Mouse (Mus musculus) cerebellum, adult 9-11 months (tissue): Measurements from ENCODE around the gene Abhd12b.
"Not testable (repeated sequence)": the region's sequence is repeated elsewhere in the genome, so short reads cannot be mapped to it uniquely, and the experiment has no call there.

Source experiments
- DNase-seq: peaks from one replicate; pipeline ENCODE4 v3.0.0; 2022

The Abhd12b gene

DNA sequence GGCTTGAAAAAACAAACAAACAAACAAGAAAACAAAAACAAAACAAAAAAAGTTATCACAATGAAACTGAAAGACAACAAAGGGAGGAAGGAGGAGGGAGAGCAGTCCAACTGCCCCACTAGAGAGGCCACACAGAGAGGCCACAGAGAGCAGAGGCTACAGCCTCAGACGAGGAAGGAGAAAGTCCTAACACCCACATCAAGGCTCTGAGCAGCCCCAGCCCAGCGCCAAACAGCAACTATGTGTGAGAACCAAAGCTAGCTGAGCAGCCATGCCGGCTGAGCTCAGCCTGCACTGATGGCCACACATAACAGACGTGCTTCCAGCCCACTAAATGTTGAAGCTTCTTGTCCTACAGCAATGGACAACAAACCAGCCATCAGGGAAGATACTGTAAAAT lies 14.1 kb upstream of the Abhd12b start:
- DNase-seq, result no peak

DNA sequence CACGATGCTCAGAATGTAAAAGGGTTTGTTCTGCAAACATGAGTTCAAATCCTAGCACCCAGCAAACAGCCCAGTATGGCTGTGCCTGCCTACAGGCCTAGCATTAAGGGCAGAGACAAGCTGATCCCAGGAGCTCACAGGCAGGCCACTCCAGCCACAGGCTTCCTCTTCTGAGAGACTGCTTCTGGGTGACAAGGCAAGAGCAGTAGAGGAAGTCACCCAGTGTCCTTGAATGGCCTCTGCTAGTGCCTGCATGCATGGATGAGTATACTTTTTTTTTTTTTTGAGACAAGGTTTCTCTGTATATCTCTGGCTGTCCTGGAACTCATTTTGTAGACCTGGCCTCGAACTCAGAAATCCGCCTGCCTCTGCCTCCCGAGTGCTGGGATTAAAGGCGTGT lies 13.4 kb upstream of the Abhd12b start:
- DNase-seq, result no peak

DNA sequence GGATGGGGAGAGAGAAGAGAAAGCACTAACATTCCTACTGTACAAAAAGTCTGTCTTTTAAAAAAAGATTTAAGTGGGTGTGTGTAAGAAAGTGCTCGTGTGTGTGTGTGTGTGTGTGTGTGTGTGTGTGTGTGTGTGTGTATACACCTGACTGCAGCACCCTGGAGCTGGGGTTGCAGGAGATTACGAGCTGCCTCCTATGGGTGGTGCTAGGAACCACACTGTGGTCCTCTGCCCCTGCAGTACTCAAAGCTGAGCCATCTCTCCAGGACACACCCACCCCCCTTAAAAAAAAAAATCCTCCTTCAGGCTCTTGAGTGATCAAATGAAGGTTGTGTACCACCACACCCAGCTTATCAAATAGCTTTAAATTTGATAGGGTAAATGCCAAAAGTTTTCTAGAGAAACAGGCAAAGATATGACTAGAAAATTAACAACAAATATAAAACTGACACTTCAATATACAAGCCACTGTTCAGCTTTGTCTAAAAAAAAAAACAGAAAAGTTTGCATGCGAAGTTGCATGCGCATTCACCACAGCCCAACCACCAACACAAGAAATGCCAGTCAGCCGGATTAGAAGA lies 12.9 kb upstream of the Abhd12b start:
- DNase-seq, result no peak

DNA sequence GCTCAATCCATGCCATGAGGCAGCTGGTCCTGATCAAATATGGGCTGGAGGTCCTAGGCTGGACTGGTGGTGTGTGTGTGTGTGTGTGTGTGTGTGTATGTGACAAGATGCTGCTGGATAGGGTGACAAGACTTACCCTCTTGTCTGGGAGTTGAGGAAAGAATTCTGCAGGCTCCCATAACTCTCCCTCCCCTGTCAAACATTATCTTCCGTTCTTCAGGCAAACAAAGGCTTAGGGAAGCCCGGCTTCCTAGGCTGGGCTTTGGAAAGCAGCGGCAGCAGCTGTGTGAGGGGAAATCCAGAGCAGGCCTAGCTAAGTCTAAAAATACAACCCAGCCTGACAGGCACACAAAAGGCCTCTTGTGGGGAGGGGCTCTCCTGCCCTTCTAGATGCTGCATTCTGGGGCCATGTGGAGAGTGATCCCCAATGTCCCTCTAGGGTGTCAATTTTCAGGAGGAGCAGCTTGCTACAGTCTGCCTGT lies 9.8 kb upstream of the Abhd12b start:
- not testable (repeated sequence) for DNase-seq

DNA sequence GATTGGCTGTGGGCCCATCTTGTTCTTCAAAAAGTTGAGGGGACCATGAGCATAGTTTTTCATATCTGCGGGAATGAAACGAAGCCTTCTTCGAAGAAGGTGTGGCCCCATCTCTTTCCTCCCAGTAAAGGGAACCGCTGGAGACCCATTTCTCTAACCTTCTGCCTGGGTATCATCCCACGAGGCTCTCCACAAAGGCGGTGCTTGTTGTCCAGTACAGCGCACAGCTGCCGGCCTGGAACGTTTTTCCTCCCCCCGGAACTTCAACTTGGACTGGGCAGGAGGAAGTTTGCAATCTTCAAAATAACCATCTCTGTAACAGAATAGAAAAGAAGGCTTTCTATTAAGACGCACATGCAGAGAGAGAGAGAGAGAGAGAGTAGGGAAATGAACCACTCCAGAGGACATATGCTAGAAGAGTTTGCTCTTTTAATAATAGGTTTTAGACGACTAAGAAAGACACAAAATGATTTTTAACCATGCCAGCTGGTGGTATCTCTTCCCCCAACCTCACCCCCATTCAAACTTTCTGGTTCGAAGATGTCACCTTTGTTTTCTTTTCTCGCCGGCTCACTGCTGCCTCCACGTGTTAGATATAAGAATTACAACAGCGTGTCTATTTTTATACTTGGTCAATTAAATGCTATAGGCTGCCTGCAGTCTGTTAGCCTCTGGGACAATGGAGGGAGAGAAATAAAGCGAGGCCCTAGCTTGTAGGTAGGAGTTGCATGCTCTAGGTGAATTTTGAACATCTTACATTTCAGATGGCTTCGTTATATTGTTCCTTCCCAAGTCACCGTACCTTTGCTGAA lies 9.1 kb upstream of the Abhd12b start:
- peak; percentile 35 for DNase-seq

DNA sequence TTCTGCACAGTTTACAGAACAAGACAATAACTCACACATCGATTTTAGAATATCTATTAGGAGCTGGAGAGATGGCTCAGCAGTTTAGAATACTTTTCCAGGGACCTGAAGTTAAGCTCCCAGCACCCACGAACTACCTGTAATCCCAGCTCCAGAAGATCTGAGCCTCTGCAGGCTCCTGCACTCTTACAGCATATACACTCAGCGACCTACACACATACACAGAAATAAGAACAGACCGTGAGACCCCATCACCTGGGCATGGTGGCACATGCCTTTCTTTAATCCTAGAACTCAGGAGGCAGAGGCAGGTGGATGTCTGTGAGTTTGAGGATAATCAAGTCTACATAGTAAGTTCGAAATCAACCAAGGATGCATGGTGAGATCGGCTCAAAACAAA lies 8.4 kb upstream of the Abhd12b start:
- no peak for DNase-seq

DNA sequence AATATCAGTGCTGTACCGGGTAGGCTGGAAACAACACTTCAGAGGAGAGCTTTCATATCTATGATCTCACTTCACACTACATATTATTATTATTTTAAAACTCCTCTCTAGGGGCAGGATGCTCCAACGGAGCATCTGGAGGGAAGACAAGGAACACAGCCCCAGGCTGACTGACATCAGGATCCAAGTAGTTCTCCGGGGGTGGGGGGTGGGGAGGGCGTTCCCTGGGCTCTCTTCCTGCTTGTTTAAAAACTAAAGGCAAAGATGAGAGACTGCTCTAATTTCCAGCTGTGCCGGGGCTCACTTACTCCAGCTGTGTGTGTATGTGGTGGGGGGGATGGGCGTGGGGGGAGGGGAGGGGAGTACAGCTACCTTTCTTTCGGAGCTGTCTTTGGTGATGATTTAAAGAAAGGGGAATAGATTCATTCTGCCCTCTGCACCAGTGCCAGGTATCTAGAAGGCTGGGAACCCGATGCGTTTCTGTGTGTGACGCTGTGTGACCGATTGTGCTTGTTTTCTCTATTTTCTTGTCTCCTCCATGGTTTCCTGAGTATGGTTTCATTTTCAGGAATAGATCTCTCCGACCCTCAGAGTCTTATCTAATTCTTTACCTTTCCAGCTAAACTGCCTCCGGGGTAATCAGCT lies 5.8 kb upstream of the Abhd12b start:
- DNase-seq, result no peak

DNA sequence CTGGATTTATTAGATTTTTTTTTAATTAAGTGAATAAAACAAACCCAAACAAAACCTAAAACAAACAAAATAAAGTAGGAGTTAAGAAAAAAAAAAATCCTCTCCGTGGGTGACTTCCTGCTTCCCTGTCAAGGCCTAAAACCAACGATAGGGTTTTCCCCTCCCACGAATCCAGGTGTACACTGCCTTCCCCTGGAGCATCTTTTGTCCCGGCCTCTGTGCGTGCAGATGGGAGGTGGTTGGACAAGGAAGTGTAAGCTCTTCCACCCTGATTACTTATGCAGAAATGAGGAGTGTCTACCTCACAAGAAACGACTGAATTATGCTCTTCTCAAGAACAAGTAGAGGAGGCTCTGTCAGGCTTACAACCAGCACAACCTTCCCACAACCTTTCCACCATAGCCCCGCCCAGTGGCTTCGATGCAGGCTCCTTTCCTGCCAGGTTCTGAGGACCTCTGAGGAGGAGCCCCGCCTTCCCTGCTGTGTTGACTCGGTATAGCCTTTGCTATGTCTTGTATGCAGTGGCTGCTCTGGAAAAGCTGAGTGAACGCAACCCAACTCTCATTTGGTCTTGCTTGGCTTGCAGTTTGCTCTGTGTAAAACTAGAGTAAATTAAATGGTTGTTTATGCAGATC lies 5.2 kb upstream of the Abhd12b start:
- DNase-seq, result no peak

DNA sequence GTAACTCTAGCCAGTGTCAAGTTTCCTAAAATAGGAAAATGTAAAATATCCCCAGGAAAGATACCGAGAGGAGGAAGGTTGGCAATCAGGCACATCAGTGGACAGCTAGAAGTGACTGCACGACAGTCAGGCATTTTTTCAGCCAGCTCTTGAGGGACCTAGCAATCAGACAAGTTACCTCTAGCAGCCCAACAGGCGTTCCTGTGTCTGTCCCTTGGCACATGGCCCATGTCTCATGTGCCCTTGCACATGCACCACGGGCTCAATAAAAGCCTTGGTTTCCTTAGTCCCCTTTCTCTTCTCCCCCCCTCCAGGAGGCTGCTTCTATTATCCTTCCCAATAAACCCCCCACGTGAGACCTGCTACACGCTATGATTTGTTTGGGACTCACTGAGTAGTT lies 2.3 kb downstream of the Abhd12b start:
- DNase-seq, result no peak

DNA sequence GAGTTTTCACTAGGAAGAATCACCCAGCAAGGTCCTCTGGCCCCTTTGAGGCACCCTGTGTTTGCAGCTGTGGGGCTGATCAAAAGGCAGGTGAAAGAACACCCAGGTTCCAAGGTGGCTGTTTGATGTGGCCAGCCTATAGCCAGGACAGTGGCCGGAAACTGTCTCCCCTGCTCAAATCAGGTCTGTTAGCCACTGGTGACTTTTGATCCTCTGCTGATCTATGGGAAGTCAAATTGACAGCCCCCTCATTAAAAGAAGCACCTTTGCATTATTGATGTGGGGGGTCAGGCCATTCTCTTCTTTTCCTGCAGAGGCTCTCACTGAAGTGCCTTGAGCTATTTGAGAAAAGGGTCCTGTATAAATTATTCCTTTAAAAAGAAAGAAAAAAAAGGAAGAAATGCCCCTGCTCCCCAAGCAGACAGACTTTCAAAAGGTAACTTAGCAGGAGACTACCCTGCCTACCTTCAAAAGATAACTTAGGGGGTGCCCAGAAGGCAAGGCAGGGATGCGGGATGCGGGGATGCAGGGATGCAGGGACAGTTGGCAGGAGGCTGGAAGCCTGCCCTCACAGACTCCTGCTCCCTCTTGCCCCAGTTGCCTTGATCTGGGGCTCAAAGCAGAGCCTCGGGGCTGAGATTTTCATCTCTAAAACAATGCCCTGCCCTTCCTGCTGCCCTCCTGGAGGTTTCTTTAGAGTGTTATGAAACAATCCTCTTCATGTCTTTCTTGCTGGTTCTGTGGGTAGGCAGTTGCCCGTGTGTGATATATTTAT lies 3.5 kb downstream of the Abhd12b start:
- DNase-seq, result no peak

DNA sequence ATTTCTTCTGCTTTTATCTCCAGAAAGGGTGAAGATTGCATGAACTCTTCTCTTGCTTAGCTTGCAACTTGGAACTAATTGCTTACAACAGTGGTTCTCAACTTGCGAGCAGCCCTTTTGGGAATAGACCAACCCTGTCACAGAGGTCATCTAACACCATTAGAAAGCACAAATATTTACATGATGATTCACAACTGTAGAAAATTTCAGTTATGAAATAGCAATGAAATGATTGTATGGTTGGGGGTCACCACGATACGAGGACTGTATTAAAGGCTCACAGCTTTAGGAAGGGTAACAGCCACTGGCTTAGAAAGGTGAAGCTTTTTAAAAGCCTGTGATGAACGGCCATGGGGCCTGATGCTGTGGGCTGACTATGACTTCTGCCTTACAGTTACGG lies 7.1 kb downstream of the Abhd12b start:
- no peak for DNase-seq

DNA sequence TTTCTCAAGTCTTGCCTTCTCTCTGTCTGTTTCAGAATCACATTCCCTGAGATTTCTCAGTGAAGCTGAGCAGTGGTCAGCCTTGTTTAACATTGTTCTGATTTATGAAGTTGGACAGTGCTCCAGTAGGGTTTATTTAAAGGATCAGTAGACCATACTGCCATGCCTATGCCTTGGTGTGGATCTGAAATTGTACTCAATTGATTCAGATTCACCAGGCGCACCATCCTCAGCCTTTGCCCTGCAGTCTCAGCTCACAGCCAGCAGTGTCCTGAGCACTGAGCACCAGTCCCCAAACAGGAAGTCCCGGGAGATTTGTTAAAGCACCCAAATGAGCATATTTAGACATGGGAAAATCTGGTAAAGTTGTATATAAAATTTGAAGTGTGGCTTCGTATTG lies 10.8 kb downstream of the Abhd12b start:
- DNase-seq, result no peak

DNA sequence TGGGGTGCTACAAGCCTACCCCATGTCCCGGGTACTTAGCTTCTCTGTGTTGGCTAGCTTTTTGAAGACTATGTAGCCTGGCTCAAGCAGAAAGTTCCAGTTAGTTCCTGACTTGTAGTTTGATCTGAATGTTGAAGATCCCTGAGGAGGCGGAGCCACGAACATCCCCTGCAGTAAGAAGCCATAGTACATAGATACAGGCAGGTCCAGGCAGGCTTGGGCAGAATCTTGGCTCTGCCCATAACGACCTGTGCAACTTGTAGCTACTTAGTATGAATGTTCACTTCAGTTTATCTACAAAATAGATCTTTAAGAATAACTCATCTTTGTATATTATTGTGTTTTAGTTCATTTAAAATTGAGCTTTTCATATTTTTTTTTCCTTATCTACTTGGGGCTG lies 14.0 kb downstream of the Abhd12b start:
- no peak for DNase-seq

DNA sequence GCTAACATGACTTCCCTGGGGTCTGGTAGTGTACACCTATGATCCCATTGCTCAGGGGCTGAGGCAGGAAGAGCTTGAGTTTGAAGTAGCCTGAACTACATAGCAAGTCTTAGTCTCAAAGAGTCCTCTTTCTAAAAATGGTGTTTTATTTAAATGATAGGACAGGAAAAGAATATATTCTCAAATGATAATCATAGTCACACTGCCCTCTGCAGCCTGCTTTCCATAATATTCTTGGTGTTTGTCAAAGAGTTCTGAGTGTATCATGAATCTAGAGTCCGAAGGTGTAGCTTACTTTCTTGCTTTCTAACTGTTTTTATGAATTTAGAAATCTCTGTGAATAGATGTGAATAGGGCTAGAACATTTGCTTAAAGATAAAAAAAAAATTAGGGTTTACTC lies 16.0 kb downstream of the Abhd12b start:
- no peak for DNase-seq

DNA sequence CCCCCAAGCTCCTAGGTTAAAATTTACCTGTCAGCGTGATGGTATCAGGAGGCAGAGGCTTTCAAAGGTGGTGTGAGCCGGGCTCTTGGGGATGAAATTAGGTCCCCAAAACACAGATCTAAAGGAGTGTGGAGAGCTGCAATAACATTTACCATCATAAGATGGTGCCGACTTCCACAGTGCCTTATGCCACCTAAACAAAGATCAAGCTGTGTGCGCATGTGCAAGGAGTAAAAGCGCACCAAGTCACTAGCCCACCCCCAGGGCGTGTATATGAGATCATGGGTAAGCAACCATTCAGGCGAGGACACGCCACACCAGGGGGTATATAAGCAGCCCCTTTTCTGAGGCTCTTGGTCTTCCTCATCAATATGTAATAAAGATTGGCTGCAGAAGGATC lies 29.6 kb downstream of the Abhd12b start:
- peak; percentile 18 for DNase-seq

DNA sequence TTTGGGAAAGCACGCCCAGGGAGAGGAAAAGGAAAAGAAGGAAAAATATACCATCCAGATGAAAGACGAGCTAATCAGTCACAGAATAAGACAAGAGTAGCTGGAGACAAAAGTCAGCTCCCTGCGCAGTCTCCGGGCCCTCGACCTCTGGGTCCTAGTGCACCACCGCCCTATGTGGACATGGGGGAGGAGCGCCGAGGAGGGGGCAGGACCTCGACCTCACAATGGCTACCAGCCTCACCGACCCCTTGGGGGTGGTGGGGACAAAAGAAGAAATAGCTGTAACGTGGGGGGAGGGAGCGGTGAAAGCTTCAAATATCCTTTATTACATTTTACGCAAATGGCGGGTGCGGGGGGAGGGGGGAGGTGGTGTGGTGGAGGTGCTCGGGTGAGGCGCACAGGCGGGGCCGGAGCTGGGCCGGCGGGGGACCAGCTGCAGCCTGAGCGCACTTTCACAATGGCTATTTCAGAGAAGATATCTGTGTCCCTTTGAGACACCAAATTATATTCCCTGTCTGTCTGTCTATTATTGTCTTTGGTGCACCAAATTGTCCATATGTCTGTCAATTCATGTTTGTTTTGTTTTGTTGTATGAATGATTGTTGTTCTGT lies 30.3 kb downstream of the Abhd12b start:
- DNase-seq, result peak; percentile 34

DNA sequence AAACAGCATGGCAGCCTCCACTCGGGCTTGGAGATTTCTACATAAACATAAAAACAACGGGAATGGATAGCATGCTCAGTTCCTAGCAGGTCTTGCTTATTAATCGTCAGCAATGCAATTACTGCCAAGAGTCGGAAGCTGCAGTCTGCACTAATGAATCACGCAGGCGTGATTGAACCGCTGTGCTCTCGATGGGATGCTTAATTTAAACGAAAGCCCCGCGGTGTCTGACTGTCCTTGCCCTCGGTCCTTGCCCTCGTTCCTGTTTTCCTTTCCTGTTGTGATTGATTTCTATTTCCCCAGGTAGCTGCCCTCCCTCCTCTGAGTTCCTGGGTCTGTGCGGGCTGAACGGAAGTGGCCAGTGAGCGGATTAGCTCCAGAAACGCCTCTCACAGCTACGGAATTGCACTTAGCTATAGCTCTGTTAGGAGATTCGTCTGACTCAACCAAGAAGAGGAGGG lies 38.4 kb downstream of the Abhd12b start:
- DNase-seq, result peak; percentile 18

DNA sequence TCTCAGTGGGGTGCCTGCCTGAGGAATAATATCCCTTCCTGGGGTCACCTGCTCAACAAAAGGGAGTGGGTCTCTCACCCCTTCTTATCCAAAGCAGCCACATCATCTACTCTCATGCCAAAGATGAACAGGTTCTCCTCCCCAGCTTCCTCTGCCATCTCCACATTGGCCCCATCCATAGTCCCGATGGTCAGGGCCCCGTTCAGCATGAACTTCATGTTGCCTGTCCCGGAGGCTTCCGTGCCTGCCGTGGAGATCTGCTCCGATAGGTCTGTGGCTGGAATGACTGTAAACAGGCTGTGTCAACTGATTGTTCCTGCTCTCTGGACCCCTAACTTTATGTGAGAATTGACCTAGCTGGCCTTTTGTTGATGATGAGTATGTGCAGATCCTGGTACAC lies 41.5 kb downstream of the Abhd12b start:
- no peak for DNase-seq

DNA sequence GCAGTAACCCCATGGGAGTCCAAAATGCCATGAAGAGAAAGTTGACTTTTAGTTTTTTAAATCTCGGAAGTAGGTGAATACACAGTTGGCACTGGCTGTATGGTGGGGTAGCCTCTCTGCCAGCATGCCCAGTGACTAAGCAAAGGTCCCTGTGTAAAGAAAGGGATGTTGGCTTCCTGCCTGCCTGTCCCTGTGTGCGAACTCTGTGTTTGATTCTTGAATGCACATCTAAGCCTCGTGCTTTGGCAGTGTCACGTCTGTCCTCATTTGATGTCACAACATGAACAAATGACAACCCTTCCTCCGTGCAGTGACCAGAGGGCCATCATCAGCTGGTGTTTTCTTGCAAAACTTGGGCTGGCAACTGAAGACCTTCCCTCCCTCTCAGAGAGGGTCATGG lies 42.4 kb downstream of the Abhd12b start:
- no peak for DNase-seq

DNA sequence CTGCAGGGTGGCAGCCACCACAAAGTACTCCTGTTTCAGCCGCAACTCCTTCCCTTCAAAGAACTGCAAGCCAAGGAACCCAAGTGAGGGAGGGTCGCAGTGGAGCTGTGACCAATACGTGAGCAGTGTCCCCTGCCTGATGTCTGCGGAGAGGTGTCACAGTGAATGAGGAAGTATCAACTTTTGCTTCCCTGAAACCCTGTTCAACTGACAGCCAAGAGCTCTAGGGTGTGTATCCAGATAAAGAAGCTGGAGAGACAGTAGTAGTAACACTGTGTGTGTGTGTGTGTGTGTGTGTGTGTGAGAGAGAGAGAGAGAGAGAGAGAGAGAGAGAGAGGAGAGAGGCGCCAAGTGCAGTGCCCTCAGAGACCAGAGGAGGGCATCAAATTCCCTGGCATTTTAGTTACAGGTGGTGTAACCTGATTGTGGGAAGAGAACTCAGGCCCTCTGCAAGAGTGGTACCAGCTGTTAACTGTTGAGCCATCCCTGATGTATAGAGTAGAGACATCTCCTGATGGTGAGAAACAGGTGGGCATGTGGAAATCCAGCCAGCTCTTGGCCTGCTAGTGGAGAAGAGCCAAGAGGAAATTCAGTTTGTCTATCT lies 48.1 kb downstream of the Abhd12b start:
- no peak for DNase-seq

DNA sequence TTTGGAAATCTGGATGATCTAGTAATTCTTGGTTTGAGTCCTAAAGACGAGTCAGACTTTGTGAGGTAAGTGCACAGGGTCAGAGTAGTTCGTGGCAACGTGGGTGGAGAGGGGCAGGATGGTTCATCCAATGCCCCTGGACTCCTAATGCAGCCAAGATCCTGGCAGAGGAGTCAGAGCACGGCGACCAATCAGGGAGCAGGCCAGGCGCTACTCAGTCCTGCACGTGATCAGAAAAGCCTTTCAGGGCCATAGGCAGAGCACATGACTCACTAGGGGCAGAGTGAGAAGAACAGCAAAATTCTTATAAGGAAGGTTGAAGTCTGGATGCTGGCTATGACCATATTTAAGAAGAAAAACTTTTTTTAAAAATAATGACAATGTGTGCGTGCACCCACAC lies 50.5 kb downstream of the Abhd12b start:
- DNase-seq, result no peak

DNA sequence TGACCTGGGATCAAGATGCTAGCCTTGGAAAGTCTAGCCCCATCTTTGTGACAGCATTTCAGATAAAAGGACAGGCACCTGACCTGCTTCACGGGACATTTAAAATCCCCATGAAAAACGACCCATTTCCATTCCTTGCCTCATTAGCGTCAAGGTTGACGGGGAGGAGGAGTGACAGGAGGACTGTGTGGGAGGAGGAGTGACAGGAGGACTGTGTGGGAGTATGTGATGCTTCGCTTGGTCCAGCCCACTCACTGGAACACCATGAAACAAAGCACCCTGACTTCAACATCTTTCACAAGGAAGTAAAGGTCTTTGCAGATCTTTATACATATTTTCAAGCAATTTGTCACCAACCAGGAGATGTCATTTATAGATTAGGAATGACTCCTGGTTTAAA lies 54.3 kb downstream of the Abhd12b start:
- DNase-seq, result no peak
